Mouse (Mus musculus) ES-CJ7 (cell line): ENCODE results near the gene Vmn1r7.
"Not testable (repeated sequence)": the region's sequence is repeated elsewhere in the genome, so short reads cannot be mapped to it uniquely, and the experiment has no call there.

Source experiments
- DNase-seq: peaks from one replicate; pipeline ENCODE4 v3.0.0; 2011; ENCODE audit warnings: low read depth, low spot score

Vmn1r7 gene

DNA sequence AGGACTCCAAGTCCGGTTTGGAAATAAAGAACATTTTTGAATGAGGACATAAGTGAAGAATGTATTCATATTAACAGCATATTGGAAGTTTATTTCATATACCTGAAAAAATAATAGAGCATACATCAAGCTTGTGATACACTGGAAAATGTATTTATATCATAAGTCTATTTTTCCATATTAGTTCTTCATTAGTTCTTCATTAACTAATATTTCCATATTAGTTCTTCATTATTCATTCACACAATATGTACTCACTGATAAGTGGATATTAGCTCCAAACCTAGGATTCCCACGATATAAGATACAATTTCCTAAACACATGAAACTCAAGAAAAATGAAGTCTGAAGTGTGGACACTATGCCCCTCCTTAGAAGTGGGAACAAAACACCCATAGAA lies at the start of gene Vmn1r7:
TSS of gene Vmn1r7 (minus strand) at position 101 of the 400 bp plus-strand sequence.
- not testable (repeated sequence) for DNase-seq

DNA sequence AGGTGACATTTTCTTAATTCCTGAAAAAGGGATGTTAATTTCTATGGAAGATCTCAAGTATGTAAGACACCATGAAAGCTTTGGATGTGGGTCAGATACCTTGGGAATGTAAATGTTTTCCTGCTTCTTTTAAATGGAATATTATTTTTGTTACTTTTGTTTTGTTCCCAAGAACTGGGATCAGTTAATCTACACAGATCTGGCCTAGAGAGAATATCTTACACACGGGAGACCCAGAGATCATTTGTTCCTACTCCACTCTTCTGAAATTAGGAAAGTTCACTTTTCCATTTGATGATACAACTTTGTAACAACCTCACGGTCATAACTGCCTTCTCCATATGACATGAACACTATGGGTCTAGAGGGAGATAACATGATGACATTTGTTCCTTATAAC lies 41.4 kb upstream of the Vmn1r7 start, which contains the start of gene Vmn1r9:
TSS of gene Vmn1r9 (plus strand) at position 301 of the 400 bp plus-strand sequence.
- DNase-seq: no peak

DNA sequence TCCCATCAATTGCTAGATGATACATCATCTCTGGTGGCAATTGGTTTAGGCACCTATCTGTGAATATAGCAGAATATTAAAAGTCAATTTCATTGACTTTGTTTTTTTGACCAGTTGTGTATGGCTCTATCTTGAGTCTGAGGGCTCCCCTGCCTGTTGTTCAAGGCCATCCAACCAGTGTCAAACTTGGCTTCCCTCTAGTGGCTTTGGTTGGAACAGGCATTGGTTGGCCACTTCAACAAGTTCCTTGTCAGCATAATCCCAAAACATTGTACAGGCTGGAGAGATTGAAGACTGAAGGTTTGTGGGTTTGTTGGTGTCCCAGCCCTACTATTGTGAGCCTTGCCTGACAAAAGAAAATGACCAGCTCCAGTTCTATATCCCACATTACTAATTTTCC lies 38.6 kb upstream of the Vmn1r7 start:
- DNase-seq: peak; percentile 46

DNA sequence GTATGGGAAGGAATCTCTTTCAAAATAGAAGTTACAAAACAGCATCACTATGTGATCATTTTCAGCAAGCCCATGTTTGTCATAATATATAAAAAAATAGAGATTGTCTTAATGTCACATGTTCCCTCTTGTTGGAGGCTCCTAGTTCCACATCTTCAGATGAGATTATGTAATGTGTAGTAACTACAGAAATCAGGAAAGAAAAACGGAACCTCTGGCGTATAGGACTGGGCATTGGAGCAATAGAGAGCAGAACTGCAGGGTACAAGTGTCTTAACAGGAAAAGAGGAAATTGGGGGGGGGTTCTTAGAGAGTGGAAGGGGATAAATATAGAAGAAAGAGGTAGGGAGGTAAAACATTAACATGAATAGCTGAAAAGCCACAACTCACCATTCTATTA lies 9.6 kb upstream of the Vmn1r7 start:
- no peak for DNase-seq

DNA sequence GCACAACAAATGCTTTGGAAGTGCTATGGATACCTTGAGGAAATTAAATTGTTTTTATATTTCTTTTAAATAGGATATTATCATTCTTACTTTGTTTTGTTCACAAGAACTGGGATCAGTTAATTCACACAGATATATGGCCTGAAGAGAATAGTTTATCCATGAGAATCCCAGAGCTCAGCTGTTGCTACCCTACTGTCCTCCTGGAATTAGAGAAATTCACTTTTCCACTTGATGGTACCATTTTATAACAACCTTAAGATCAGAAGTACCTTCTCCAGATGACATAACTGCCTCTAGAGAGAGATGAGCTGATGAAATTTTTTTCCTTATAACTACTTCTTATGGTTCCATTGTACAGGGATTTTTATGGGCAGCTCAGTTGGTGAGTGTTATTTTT lies 6.9 kb upstream of the Vmn1r7 start, which contains the start of gene Vmn1r8:
TSS of gene Vmn1r8 (plus strand) at position 301 of the 400 bp plus-strand sequence.
- DNase-seq: no peak

DNA sequence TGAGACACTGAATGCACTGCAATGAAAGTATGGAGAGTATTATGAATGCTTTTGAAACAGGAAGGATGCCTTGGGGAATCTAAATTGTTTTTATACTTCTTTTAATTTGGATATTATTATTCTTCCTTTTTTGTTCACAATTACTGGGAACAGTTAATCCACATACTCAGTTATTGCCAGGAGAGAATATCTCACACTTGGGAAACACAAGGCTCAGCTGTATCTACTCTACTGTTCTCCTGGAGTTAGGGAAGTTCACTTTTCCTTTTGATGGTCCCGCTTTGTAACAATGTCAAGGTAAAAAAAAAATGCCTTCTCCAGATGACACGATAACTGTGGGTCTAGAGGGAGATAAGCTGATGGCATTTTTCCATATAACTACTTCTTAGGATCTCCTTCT lies 28.2 kb downstream of the Vmn1r7 start, which contains the start of gene Vmn1r6:
TSS of gene Vmn1r6 (plus strand) at position 301 of the 400 bp plus-strand sequence.
- DNase-seq: no peak
